Mouse (Mus musculus) heart, adult 2 months (tissue): Measurements from ENCODE around the gene Pld1.

ENCODE experiments used
- CTCF ChIP-seq: fragments of 200-600 bp; IDR thresholded peaks from 2 replicates; pipeline ENCODE4 v1.8.1; 2022; ENCODE audit warnings: antibody characterized with exemption, mild to moderate bottlenecking, moderate library complexity
- EP300 ChIP-seq: fragments of 200-500 bp; IDR thresholded peaks from 2 replicates; pipeline ENCODE4 v1.6.1; 2011; ENCODE audit warnings: low read depth, low read length, control low read depth; ENCODE audit not compliant: insufficient read depth
- POLR2A ChIP-seq: fragments of 200-500 bp; IDR thresholded peaks from 2 replicates; pipeline ENCODE4 v1.6.1; 2011; ENCODE audit warnings: mild to moderate bottlenecking, low read depth, low read length, control low read depth; ENCODE audit not compliant: insufficient read depth

GRCm38 (mm10) chr3:27907301-27907700 is 31.2 kb upstream of the Pld1 start:
- no peak for TF ChIP-seq CTCF
- no peak for TF ChIP-seq POLR2A
- no peak for TF ChIP-seq EP300
